Mouse (Mus musculus): Measurements from ENCODE around the gene Hfe.

Hfe gene

DNA sequence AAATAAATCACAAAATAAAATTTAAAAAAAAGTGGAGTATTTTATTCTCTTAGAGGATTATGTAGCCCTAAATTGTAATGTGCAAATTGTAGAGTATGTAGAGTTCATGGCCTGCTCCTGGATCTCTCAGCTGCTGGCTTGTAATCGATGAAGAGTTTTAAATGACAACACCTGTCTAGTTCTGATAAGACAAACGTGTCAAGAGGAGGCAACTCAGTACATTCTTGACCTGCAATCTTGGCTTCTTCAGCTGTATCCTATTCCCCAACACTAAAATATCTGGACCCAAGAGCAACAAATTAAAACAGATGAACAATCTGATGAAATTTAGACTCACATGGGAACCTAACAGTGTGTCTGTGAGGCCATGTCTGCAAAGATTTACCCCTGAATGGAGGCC lies 21.2 kb downstream of the Hfe start:
- in situ Hi-C loops (cut with MboI) = loop anchor here (10.0 to 25.0 kb wide), 3 partner anchors 102 to 1655 kb away; partner anchors contain the start of genes Hist1h2ah, Hist1h2bk, Hist1h3d and Hist1h4d

GRCm38 (mm10) chr13:23688956-23689355 lies 21.7 kb downstream of the Hfe start:
- in situ Hi-C loops (cut with MboI) = loop anchor here (10.0 to 25.0 kb wide), 3 partner anchors 102 to 1654 kb away; partner anchors contain the start of genes Hist1h2ah, Hist1h2bk, Hist1h3d and Hist1h4d

DNA sequence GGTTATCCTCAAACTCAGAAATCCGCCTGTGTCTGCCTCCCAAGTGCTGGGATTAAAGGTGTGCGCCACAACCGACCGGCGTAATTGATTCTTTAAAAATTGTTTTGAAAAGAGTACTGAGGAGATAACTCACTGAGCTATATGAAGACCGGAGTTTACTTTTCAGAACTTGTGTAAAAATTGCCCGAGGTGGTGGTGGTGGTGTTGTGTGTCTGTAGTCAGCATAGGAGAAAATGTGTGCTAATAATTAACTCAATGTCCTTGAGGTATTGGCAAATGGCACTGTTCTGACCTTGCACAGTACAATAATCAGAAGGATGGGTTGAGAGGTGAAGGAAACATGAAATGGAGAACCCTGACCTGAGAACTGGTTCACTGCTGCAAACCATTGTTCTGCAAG lies 22.7 kb downstream of the Hfe start:
- in situ Hi-C loops (cut with MboI) = loop anchor here (10.0 to 25.0 kb wide), 3 partner anchors 101 to 1653 kb away; partner anchors contain the start of genes Hist1h2ah, Hist1h2bk, Hist1h3d and Hist1h4d

DNA sequence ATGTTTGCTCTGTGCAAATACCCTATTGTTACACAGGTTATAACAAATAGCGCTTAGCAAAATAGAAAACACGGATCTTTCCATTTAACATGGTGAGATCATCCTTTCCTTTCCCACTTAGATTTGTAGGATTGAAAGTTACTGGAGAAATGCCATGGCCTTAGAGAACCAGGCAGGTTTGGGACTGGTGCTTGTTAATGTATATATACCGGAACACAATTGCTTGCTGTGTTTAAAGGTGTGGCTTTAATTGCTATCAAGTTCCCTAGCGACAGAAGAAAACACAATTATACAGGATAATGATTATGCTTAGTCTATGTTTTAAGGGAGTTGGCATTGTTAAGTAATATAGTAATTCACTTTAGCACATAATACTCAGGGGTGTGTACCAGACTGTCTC lies 23.5 kb downstream of the Hfe start:
- in situ Hi-C loops (cut with MboI) = loop anchor here (10.0 to 25.0 kb wide), 3 partner anchors 100 to 1652 kb away; partner anchors contain the start of genes Hist1h2ah, Hist1h2bk, Hist1h3d and Hist1h4d

- in situ Hi-C loops (cut with MboI) = loop anchor here (10.0 to 25.0 kb wide), 3 partner anchors 99 to 1651 kb away; partner anchors contain the start of genes Hist1h2ah, Hist1h2bk, Hist1h3d and Hist1h4d
Measured at GRCm38 (mm10) chr13:23685966-23686365, 24.7 kb downstream of the Hfe start.

- in situ Hi-C loops (cut with MboI) = loop anchor here (10.0 to 25.0 kb wide), 3 partner anchors 98 to 1650 kb away; partner anchors contain the start of genes Hist1h2ah, Hist1h2bk, Hist1h3d and Hist1h4d
Measured at GRCm38 (mm10) chr13:23685121-23685861, 25.4 kb downstream of the Hfe start.

- in situ Hi-C loops (cut with MboI) = loop anchor here (5.0 to 25.0 kb wide), 4 partner anchors 52 to 1650 kb away; partner anchors contain the start of genes Hist1h2ah, Hist1h2bk, Hist1h3d and Hist1h4d
Measured at GRCm38 (mm10) chr13:23684295-23684945, 26.2 kb downstream of the Hfe start.

GRCm38 (mm10) chr13:23683755-23684281 lies 26.8 kb downstream of the Hfe start, which contains the start of the genes Hist1h2ac and Hist1h2bc:
Gene Hist1h2ac (minus strand): TSS chr13:23683948.
Gene Hist1h2bc (plus strand): TSS chr13:23684199.
- in situ Hi-C loops (cut with MboI) = loop anchor here (5.0 to 25.0 kb wide), 4 partner anchors 52 to 1649 kb away; partner anchors contain the start of genes Hist1h2ah, Hist1h2bk, Hist1h3d and Hist1h4d

DNA sequence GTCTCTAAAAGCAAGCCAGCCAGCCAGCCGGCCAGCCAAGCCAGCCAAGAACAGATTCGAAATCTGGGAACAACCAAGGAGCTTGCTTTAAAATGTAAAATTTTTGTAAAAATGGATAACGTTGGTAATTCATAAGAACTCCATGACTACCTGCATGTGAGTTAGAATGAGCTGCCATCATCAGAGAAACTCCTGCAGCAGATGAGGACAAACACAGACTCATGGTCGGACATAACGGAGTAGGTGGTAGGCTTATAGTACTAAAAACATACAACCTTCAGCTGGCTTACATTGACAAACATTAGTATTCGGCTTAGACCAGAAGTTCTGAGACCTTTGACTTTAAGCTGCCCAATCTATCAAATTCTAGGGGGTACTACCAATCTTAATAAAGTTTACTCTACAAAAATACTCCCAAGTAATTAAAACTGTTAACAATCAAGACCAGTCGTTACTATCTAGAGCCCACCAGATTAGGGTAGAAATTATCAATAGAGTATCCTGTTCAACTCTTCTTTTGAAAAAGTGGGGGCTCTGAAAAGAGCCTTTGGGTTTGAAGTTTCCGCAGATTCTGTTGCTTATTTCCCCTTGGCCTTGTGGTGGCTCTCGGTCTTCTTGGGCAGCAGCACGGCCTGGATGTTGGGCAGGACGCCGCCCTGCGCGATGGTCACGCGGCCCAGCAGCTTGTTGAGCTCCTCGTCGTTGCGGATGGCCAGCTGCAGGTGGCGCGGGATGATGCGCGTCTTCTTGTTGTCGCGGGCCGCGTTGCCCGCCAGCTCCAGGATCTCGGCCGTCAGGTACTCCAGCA lies 27.5 kb downstream of the Hfe start:
- in situ Hi-C loops (cut with MboI) = loop anchor here (5.0 to 25.0 kb wide), 4 partner anchors 51 to 1648 kb away; partner anchors contain the start of genes Hist1h2ah, Hist1h2bk, Hist1h3d and Hist1h4d

- in situ Hi-C loops (cut with MboI) = loop anchor here (5.0 to 25.0 kb wide), 4 partner anchors 50 to 1648 kb away; partner anchors contain the start of genes Hist1h2ah, Hist1h2bk, Hist1h3d and Hist1h4d
Measured at GRCm38 (mm10) chr13:23682623-23682946, 28.1 kb downstream of the Hfe start.

GRCm38 (mm10) chr13:23681990-23682582 lies 28.6 kb downstream of the Hfe start:
- in situ Hi-C loops (cut with MboI) = loop anchor here (5.0 to 25.0 kb wide), 4 partner anchors 50 to 1647 kb away; partner anchors contain the start of genes Hist1h2ah, Hist1h2bk, Hist1h3d and Hist1h4d

DNA sequence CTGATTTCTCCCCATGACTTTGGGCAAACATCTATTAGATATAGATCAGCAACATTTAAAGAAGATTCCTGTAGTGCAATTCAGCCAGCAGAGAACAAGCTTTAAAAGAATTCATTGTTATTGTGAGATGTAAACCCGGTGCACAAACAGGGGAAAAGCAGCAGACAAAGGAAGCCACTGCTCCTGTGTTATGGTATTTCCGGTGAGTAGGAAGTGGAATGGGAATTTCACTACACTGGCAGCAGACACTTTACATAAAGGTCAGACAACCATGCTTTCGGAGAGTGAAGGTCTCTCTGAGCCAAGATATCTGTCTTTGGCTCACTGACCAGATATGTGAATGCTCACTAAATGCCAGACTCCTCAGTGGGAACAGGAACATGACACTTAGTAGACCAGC lies 48.1 kb downstream of the Hfe start:
- in situ Hi-C loops (cut with MboI) = no loop called here

- in situ Hi-C loops (cut with MboI) = no loop called here
Measured at GRCm38 (mm10) chr13:23659636-23660366, 50.9 kb downstream of the Hfe start.
